Comparison of ENCODE assay signal across 26 mouse cellular contexts in genomic region chr2:91426321-91426720, GRCm38 (mm10). TPM values are rescaled to one million over a fixed set of nuclear protein-coding genes. Genes with fewer than 3 reads are reported as not detected.
DNase-seq lines count a peak whose midpoint lies in the region; ATAC-seq and TF ChIP-seq lines count a peak whose summit lies in the region.
"Had no signal": no experiment of that assay in that cellular context is flagged by ENCODE, and none has a peak within 500 bp of the region (broad histone marks: within the 10 kb centered on the region; RNA-seq: fewer than 3 reads in every experiment).

No protein-coding gene starts in this region.

- no peak overlapping the region for H3K4me3 ChIP-seq in gastrocnemius, adult 2 months
- H3K4me3 ChIP-seq in intestine, embryonic 16.5 days (ENCODE audit: low read length), result no peak overlapping the region
- no peak overlapping the region for H3K4me3 ChIP-seq in intestine, postnatal 0 days (ENCODE audit: low read depth, low read length)
- H3K4me3 ChIP-seq in layer of hippocampus, adult 2 months, result no peak overlapping the region
- H3K4me3 ChIP-seq: embryonic facial prominence, embryonic 10.5 days; embryonic facial prominence, embryonic 13.5 days; erythroblast, embryonic 14.5 days; heart, embryonic 10.5 days; hindbrain, embryonic 13.5 days had no signal

- TF ChIP-seq CTCF in gastrocnemius, adult 2 months (IDR thresholded peaks at IDR 0.05), result no peak
- TF ChIP-seq CTCF in intestine, postnatal 0 days (IDR thresholded peaks at IDR 0.05; ENCODE audit: low read depth), result no peak
- no peak for TF ChIP-seq CTCF in layer of hippocampus, adult 2 months (conservative IDR thresholded peaks at IDR 0.05)

- H3K36me3 ChIP-seq in intestine, embryonic 16.5 days (ENCODE audit: control insufficient read depth, insufficient read depth, low read length), result no peaks in the 10 kb centered on the region
- peaks cover 2% of the 10 kb centered on the region; the same call in 1 of the 2 replicates for H3K36me3 ChIP-seq in intestine, postnatal 0 days (ENCODE audit: control insufficient read depth, insufficient read depth)

- intact Hi-C loops in gastrocnemius, adult 2 months (cut with DNase I), result no loop called here

- no peak for ATAC-seq in intestine, embryonic 16.5 days
- ATAC-seq in intestine, postnatal 0 days, result no peak
- ATAC-seq: CD4-positive, CD25-positive, alpha-beta regulatory T cell, adult 4 months; forebrain, embryonic 16.5 days; hindbrain, postnatal 0 days; inflammation-experienced regulatory T-cells, adult 6 months had no signal

- no peaks in the 10 kb centered on the region for H3K9me3 ChIP-seq in intestine, embryonic 16.5 days (ENCODE audit: control insufficient read depth, low read length)
- no peaks in the 10 kb centered on the region for H3K9me3 ChIP-seq in intestine, postnatal 0 days (ENCODE audit: control insufficient read depth)
- H3K9me3 ChIP-seq: embryonic facial prominence, embryonic 13.5 days; heart, embryonic 10.5 days; hindbrain, embryonic 13.5 days had no signal

- H3K4me1 ChIP-seq in intestine, embryonic 16.5 days (ENCODE audit: control insufficient read depth, insufficient read depth, low read length), result peaks cover 6% of the 10 kb centered on the region; the same call in 1 of the 2 replicates
- H3K4me1 ChIP-seq in intestine, postnatal 0 days (replicated peaks; ENCODE audit: control insufficient read depth, insufficient read depth, low read length), result 0 out of 2 replicates have a peak, but pooled peaks cover 4% of the 10 kb centered on the region

- DNase-seq in gastrocnemius, adult 2 months, result no peak
- no peak for DNase-seq in gastrocnemius, postnatal 10 days
- DNase-seq in layer of hippocampus, adult 2 months (ENCODE audit: low spot score in 2 of 2), result no peak
- DNase-seq in layer of hippocampus, adult 9-11 months, result no peak
- DNase-seq in adipocyte (ENCODE audit: low spot score), result peak; percentile 43
- no peak for DNase-seq in left cerebral cortex, adult 8-10 months (ENCODE audit: low spot score in 2 of 2)
- DNase-seq: adrenal gland, adult 8-10 months; adrenal gland, postnatal 25 days; cerebellum, adult 11-12 months; cerebellum, adult 8-10 months; cerebellum, postnatal 10 days; cerebellum, postnatal 36 days; embryo, embryonic 11 days; gastrocnemius, postnatal 25 days; heart, adult 18-20 months had no signal

- H3K4me2 ChIP-seq in intestine, embryonic 16.5 days (ENCODE audit: low read depth, low read length), result no peak overlapping the region
- H3K4me2 ChIP-seq in intestine, postnatal 0 days (replicated peaks; ENCODE audit: low read depth), result no peak overlapping the region
- H3K4me2 ChIP-seq: embryonic facial prominence, embryonic 13.5 days; hindbrain, embryonic 13.5 days had no signal

- H3K9ac ChIP-seq in intestine, embryonic 16.5 days (ENCODE audit: low read depth, low read length), result no peak overlapping the region
- H3K9ac ChIP-seq in intestine, postnatal 0 days (ENCODE audit: low read depth, low read length), result no peak overlapping the region
- H3K9ac ChIP-seq: embryonic facial prominence, embryonic 13.5 days; hindbrain, embryonic 13.5 days had no signal

- 84% methylated on average over 1 of the region's 1 CpGs for WGBS in intestine, embryonic 16.5 days
- 59% methylated on average over 1 of the region's 1 CpGs for WGBS in intestine, postnatal 0 days

- no peaks in the 10 kb centered on the region for H3K27me3 ChIP-seq in intestine, embryonic 16.5 days (replicated peaks; ENCODE audit: control insufficient read depth, insufficient read depth, low read length)
- no peaks in the 10 kb centered on the region for H3K27me3 ChIP-seq in intestine, postnatal 0 days (replicated peaks; ENCODE audit: control insufficient read depth, insufficient read depth, low read length)
- H3K27me3 ChIP-seq: embryonic facial prominence, embryonic 13.5 days; hindbrain, embryonic 13.5 days had no signal

- peak overlapping the region; percentile 88 for H3K27ac ChIP-seq in gastrocnemius, adult 2 months
- H3K27ac ChIP-seq in intestine, embryonic 16.5 days (ENCODE audit: low read length), result peak overlapping the region; percentile 8; the same call in 1 of the 2 replicates
- no peak overlapping the region for H3K27ac ChIP-seq in intestine, postnatal 0 days (ENCODE audit: low read depth, low read length)
- H3K27ac ChIP-seq in layer of hippocampus, adult 2 months, result 0 out of 2 replicates have a peak overlapping the region, but pooled peaks have one; percentile 7
- H3K27ac ChIP-seq: embryonic facial prominence, embryonic 10.5 days; embryonic facial prominence, embryonic 13.5 days; heart, embryonic 10.5 days; hindbrain, embryonic 13.5 days; hindbrain, postnatal 0 days had no signal

RNA-seq across cellular contexts. Expression of gene 1110051M20Rik, which starts 18.2 kb away (rescaled TPM):
- total RNA-seq in gastrocnemius, adult 2 months (2021), result 10 to 100 TPM; 13.4 to 20.0 TPM
- total RNA-seq in gastrocnemius, postnatal 10 days (2021), result 10 to 100 TPM; 12.0 to 12.2 TPM
- 34.6 and 36.0 TPM in 2 replicates for polyA plus RNA-seq in intestine, embryonic 16.5 days (2015; fragmentation: Nextera tagmentation; extraction: Ambion mirVana)
- 13.5 and 15.6 TPM in 2 replicates for polyA plus RNA-seq in intestine, postnatal 0 days (2015; fragmentation: Nextera tagmentation; extraction: Ambion mirVana)
- 100 to 1,000 TPM; 110 to 122 TPM for total RNA-seq in layer of hippocampus, adult 2 months (2021)
- 100 to 1,000 TPM in 3 of 4 experiments, 10 to 100 TPM in 1; 99.4 to 118 (median 105) TPM for total RNA-seq in left cerebral cortex, adult 8-10 months (2022)

RNA-seq across cellular contexts. Expression of gene Lrp4, which starts 31.0 kb away (rescaled TPM):
- 10 to 100 TPM in 1 of 2 experiments, 1 to 10 TPM in 1; 7.8 to 10.2 TPM for total RNA-seq in gastrocnemius, adult 2 months (2021)
- total RNA-seq in gastrocnemius, postnatal 10 days (2021), result 10 to 100 TPM; 20.9 to 25.7 TPM
- 8.2 and 8.3 TPM in 2 replicates for polyA plus RNA-seq in intestine, embryonic 16.5 days (2015; fragmentation: Nextera tagmentation; extraction: Ambion mirVana)
- 4.9 and 5.4 TPM in 2 replicates for polyA plus RNA-seq in intestine, postnatal 0 days (2015; fragmentation: Nextera tagmentation; extraction: Ambion mirVana)
- total RNA-seq in layer of hippocampus, adult 2 months (2021), result 10 to 100 TPM; 30.1 to 30.6 TPM
- 10 to 100 TPM; 25.2 to 34.7 (median 28.3) TPM for total RNA-seq in left cerebral cortex, adult 8-10 months (2022)
- polyA plus RNA-seq: erythroblast, embryonic 14.5 days had no signal

Comparison
In these comparisons a context has a peak if more than half of its experiments do, and no peak if none do; other contexts are left out.
1. RNA of gene 1110051M20Rik, which starts 18.2 kb away (total RNA-seq): 110 to 122 TPM in layer of hippocampus, adult 2 months and 99.4 to 118 TPM in left cerebral cortex, adult 8-10 months; 13.4 to 20.0 TPM in gastrocnemius, adult 2 months and 12.0 to 12.2 TPM in gastrocnemius, postnatal 10 days; every median in the first group is over 4 times any median in the second.